Mouse (Mus musculus): ENCODE measurements around the gene Ankrd11. TPM values are rescaled to one million over a fixed set of nuclear protein-coding genes. Genes with fewer than 3 reads are reported as not detected.

Ankrd11 gene
- polyA plus RNA-seq, 1 experiment from 2014 or later, result 84.6 TPM

DNA sequence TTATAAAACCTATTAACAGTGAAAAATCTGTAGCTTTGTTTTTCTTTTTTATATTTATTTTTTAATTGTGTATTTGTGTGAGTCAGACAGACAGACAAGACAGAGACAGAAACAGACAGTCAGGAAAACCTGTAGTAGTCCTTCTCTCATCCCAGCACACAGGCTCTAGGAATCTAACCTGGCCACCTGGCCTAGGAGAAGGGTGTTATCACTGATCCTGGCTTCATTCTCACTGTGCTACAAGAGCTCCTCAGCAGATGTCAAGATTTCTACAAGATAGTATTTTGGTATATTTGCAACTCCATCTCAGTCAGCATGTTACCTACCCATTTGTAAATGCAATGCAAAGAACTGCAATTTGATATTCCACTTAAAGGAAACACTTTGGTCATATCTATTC, 30.8 kb downstream of the Ankrd11 start:
- no peaks in the 10 kb centered on the region for H3K27me3 ChIP-seq (ENCODE audit: control insufficient read depth, insufficient read depth, low read length)
- no peaks in the 10 kb centered on the region for H3K4me1 ChIP-seq (ENCODE audit: control insufficient read depth, insufficient read depth, low read length)
- 0 out of 2 replicates have a peak, but pooled peaks cover 2% of the 10 kb centered on the region for H3K36me3 ChIP-seq (ENCODE audit: control insufficient read depth, insufficient read depth, low read length)
- DNase-seq (ENCODE audit: low spot score), result no peak
- H3K27ac ChIP-seq (replicated peaks; ENCODE audit: low read depth, low read length), result no peak overlapping the region
- H3K9ac ChIP-seq (ENCODE audit: low read length), result no peak overlapping the region
- ATAC-seq (ENCODE audit: insufficient number of reproducible peaks, low FRiP score, low TSS enrichment, low read depth), result no peak
- H3K9me3 ChIP-seq (ENCODE audit: control insufficient read depth, low read length), result no peaks in the 10 kb centered on the region
- H3K4me3 ChIP-seq (ENCODE audit: low read depth, low read length), result no peak overlapping the region
- no peak overlapping the region for H3K4me2 ChIP-seq (ENCODE audit: low read depth, severe bottlenecking)

DNA sequence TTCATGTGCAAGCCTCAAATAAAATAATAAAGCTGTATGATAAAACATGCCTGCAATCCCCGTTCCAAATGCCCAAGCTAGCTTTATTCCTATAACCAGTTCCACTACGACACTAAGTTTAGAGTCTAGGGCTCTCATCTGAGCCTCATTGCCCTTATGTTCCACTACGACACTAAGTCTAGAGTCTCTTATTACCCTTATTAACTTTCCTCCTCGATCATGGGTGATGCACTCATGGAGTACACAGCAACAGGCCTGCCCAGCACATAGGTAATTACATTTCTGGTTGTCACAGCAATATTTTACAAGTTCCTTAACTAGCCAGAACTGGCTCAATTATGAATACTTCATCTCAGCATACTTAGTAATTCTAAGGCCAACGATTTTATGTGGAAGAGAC, 36.3 kb downstream of the Ankrd11 start:
- Histone ChIP-seq H3K4me2 (ENCODE audit: low read depth, severe bottlenecking) (no peak overlapping the region), H3K27me3 (ENCODE audit: control insufficient read depth, insufficient read depth, low read length) (no peaks in the 10 kb centered on the region), H3K4me1 (ENCODE audit: control insufficient read depth, insufficient read depth, low read length) (peaks cover 7% of the 10 kb centered on the region; the same call in 1 of the 2 replicates), H3K4me3 (ENCODE audit: low read depth, low read length) (no peak overlapping the region), H3K36me3 (ENCODE audit: control insufficient read depth, insufficient read depth, low read length) (no peaks in the 10 kb centered on the region), H3K9me3 (ENCODE audit: control insufficient read depth, low read length) (no peaks in the 10 kb centered on the region), H3K9ac (ENCODE audit: low read length) (no peak overlapping the region), H3K27ac (replicated peaks; ENCODE audit: low read depth, low read length) (no peak overlapping the region)
- ATAC-seq (ENCODE audit: insufficient number of reproducible peaks, low FRiP score, low TSS enrichment, low read depth) (no peak), DNase-seq (ENCODE audit: low spot score) (no peak)
- WGBS, result 80% methylated on average over 5 of the region's 5 CpGs

DNA sequence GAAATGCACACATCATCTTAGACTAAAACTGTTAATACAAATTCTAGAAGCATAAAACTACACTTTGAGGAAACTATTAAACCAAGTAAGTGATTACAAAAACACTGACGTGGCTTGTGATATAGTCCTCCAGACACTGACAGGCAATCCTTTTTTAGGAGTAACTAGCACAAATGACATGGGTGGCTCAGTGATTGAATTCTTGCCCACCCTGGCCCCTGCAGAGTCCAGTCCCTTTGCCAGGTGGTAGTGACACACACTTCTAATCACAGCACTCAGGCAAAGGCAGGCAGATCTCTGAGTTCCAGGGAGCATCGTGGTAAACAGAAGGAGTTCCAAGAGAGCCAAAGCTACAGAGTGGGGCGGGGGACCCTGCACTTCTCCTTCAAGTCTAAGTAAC, 36.7 kb downstream of the Ankrd11 start:
- Histone ChIP-seq H3K4me1 (ENCODE audit: control insufficient read depth, insufficient read depth, low read length) (peaks cover 7% of the 10 kb centered on the region; the same call in 1 of the 2 replicates), H3K27ac (replicated peaks; ENCODE audit: low read depth, low read length) (no peak overlapping the region)
- no peak for ATAC-seq (ENCODE audit: insufficient number of reproducible peaks, low FRiP score, low TSS enrichment, low read depth)

DNA sequence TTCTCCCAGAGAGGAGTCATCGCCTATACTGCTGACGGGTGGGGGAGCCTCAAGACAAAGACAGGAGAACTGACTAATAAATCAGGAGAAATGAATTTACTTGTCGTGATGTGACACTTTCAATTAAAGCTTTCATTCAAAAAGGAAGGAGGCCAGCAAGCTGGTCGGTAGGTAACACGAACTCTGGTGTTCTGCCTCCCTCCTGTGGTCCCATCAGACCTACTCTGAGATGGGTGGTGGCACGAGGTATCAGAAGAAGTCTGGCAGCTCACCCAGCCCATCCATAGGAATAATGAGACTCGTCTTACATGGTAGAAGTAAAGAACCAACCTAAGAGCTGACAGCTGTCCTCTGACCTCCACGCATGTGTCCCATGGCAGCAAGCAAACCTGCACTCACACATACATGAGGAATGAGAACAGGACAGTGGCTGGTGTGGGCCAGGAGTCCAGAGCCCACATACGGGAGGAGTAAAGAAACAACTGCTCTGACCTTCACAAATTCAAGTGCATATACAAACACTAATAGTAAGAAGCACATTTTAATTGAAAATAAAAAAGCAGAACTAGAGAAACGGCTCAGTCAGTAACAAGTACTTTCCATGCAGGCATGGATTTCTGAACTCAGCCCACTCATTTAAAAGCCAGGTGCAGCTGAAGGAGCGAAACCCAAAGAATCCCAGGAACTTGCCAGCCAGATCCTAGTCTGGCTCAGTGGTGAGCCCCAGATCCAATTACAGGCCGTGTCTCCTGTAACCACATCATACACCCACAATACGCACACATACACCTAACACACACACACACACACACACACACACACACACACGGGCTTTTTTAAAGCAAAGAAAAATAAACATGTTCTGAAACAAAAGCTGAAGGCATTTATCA, 37.8 kb downstream of the Ankrd11 start:
- Histone ChIP-seq H3K27ac (replicated peaks; ENCODE audit: low read depth, low read length) (no peak overlapping the region), H3K36me3 (ENCODE audit: control insufficient read depth, insufficient read depth, low read length) (no peaks in the 10 kb centered on the region), H3K4me3 (ENCODE audit: low read depth, low read length) (no peak overlapping the region), H3K27me3 (ENCODE audit: control insufficient read depth, insufficient read depth, low read length) (no peaks in the 10 kb centered on the region), H3K4me2 (ENCODE audit: low read depth, severe bottlenecking) (no peak overlapping the region), H3K9me3 (ENCODE audit: control insufficient read depth, low read length) (no peaks in the 10 kb centered on the region), H3K4me1 (ENCODE audit: control insufficient read depth, insufficient read depth, low read length) (peaks cover 7% of the 10 kb centered on the region; the same call in 1 of the 2 replicates), H3K9ac (ENCODE audit: low read length) (no peak overlapping the region)
- 73% methylated on average over 14 of the region's 14 CpGs for WGBS
- DNase-seq (ENCODE audit: low spot score), result no peak
- no peak for ATAC-seq (ENCODE audit: insufficient number of reproducible peaks, low FRiP score, low TSS enrichment, low read depth)

More for the DNA sequence above, 36.7 kb downstream of the Ankrd11 start:
- no peak for DNase-seq (ENCODE audit: low spot score)
- WGBS, result 68% methylated on average over 3 of the region's 3 CpGs
- Histone ChIP-seq H3K4me3 (ENCODE audit: low read depth, low read length) (no peak overlapping the region), H3K36me3 (ENCODE audit: control insufficient read depth, insufficient read depth, low read length) (no peaks in the 10 kb centered on the region), H3K9ac (ENCODE audit: low read length) (no peak overlapping the region), H3K4me2 (ENCODE audit: low read depth, severe bottlenecking) (no peak overlapping the region), H3K9me3 (ENCODE audit: control insufficient read depth, low read length) (no peaks in the 10 kb centered on the region), H3K27me3 (ENCODE audit: control insufficient read depth, insufficient read depth, low read length) (no peaks in the 10 kb centered on the region)

- no peaks in the 10 kb centered on the region for H3K36me3 ChIP-seq (ENCODE audit: control insufficient read depth, insufficient read depth, low read length)
- no peaks in the 10 kb centered on the region for H3K9me3 ChIP-seq (ENCODE audit: control insufficient read depth, low read length)
- H3K4me1 ChIP-seq (ENCODE audit: control insufficient read depth, insufficient read depth, low read length), result peaks cover 5% of the 10 kb centered on the region; the same call in 1 of the 2 replicates
- no peaks in the 10 kb centered on the region for H3K27me3 ChIP-seq (ENCODE audit: control insufficient read depth, insufficient read depth, low read length)
- 83% methylated on average over 2 of the region's 2 CpGs for WGBS
- no peak overlapping the region for H3K4me2 ChIP-seq (ENCODE audit: low read depth, severe bottlenecking)
- no peak overlapping the region for H3K27ac ChIP-seq (replicated peaks; ENCODE audit: low read depth, low read length)
- H3K9ac ChIP-seq (ENCODE audit: low read length), result no peak overlapping the region
- no peak for DNase-seq (ENCODE audit: low spot score)
- H3K4me3 ChIP-seq (ENCODE audit: low read depth, low read length), result no peak overlapping the region
- no peak for ATAC-seq (ENCODE audit: insufficient number of reproducible peaks, low FRiP score, low TSS enrichment, low read depth)
Observed at GRCm38 (mm10) chr8:123000311-123000710, 41.8 kb downstream of the Ankrd11 start.

- no peaks in the 10 kb centered on the region for H3K27me3 ChIP-seq (ENCODE audit: control insufficient read depth, insufficient read depth, low read length)
- H3K36me3 ChIP-seq (ENCODE audit: control insufficient read depth, insufficient read depth, low read length), result no peaks in the 10 kb centered on the region
- H3K27ac ChIP-seq (replicated peaks; ENCODE audit: low read depth, low read length), result no peak overlapping the region
- H3K4me1 ChIP-seq (ENCODE audit: control insufficient read depth, insufficient read depth, low read length), result no peaks in the 10 kb centered on the region
- H3K4me3 ChIP-seq (ENCODE audit: low read depth, low read length), result no peak overlapping the region
- 83% methylated on average over 4 of the region's 4 CpGs for WGBS
- ATAC-seq (ENCODE audit: insufficient number of reproducible peaks, low FRiP score, low TSS enrichment, low read depth) (no peak), DNase-seq (ENCODE audit: low spot score) (no peak)
- H3K9ac ChIP-seq (ENCODE audit: low read length), result no peak overlapping the region
- no peak overlapping the region for H3K4me2 ChIP-seq (ENCODE audit: low read depth, severe bottlenecking)
- no peaks in the 10 kb centered on the region for H3K9me3 ChIP-seq (ENCODE audit: control insufficient read depth, low read length)
Observed at GRCm38 (mm10) chr8:122997963-122998362, 44.1 kb downstream of the Ankrd11 start.

DNA sequence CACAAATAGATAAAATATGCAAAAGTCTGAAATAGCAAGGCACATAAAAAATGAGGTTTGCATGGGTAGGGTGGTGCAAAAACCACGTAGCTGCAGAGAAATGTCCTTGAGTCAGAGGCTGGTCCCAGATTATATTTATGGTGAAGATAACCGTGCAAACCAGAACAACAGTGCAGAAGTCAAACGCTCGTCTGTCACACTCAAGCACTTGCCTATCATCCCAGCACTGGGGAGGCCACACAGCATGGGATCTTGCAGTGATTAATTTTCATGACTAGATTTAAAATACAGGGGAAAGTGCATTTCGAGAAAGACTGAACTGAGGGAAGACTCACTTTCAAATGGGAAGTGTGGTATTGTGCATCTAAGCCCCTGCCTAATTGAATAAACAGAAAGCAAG, 48.3 kb downstream of the Ankrd11 start:
- no peak for ATAC-seq (ENCODE audit: insufficient number of reproducible peaks, low FRiP score, low TSS enrichment, low read depth)
- no peaks in the 10 kb centered on the region for H3K27me3 ChIP-seq (ENCODE audit: control insufficient read depth, insufficient read depth, low read length)
- WGBS, result 83% methylated on average over 5 of the region's 5 CpGs

GRCm38 (mm10) chr8:122993031-122993430, 49.0 kb downstream of the Ankrd11 start:
- Histone ChIP-seq H3K36me3 (ENCODE audit: control insufficient read depth, insufficient read depth, low read length) (peaks cover 2% of the 10 kb centered on the region; the same call in 1 of the 2 replicates), H3K4me3 (ENCODE audit: low read depth, low read length) (no peak overlapping the region), H3K9ac (ENCODE audit: low read length) (no peak overlapping the region), H3K4me1 (ENCODE audit: control insufficient read depth, insufficient read depth, low read length) (peaks cover 5% of the 10 kb centered on the region; the same call in 1 of the 2 replicates), H3K4me2 (ENCODE audit: low read depth, severe bottlenecking) (no peak overlapping the region), H3K27ac (replicated peaks; ENCODE audit: low read depth, low read length) (no peak overlapping the region), H3K9me3 (ENCODE audit: control insufficient read depth, low read length) (no peaks in the 10 kb centered on the region), H3K27me3 (ENCODE audit: control insufficient read depth, insufficient read depth, low read length) (no peaks in the 10 kb centered on the region)
- ATAC-seq (ENCODE audit: insufficient number of reproducible peaks, low FRiP score, low TSS enrichment, low read depth) (no peak), DNase-seq (ENCODE audit: low spot score) (no peak)
- WGBS, result 84% methylated on average over 3 of the region's 3 CpGs

More for the DNA sequence above, 48.3 kb downstream of the Ankrd11 start:
- H3K27ac ChIP-seq (replicated peaks; ENCODE audit: low read depth, low read length), result no peak overlapping the region
- no peak overlapping the region for H3K9ac ChIP-seq (ENCODE audit: low read length)
- no peak overlapping the region for H3K4me3 ChIP-seq (ENCODE audit: low read depth, low read length)
- H3K9me3 ChIP-seq (ENCODE audit: control insufficient read depth, low read length), result no peaks in the 10 kb centered on the region
- H3K36me3 ChIP-seq (ENCODE audit: control insufficient read depth, insufficient read depth, low read length), result peaks cover 2% of the 10 kb centered on the region; the same call in 1 of the 2 replicates
- peaks cover 5% of the 10 kb centered on the region; the same call in 1 of the 2 replicates for H3K4me1 ChIP-seq (ENCODE audit: control insufficient read depth, insufficient read depth, low read length)
- no peak for DNase-seq (ENCODE audit: low spot score)
- no peak overlapping the region for H3K4me2 ChIP-seq (ENCODE audit: low read depth, severe bottlenecking)

Data from limb, embryonic 11.5 days (tissue).